Comparison of ENCODE assay signal across 10 mouse cellular contexts in the genomic region with DNA sequence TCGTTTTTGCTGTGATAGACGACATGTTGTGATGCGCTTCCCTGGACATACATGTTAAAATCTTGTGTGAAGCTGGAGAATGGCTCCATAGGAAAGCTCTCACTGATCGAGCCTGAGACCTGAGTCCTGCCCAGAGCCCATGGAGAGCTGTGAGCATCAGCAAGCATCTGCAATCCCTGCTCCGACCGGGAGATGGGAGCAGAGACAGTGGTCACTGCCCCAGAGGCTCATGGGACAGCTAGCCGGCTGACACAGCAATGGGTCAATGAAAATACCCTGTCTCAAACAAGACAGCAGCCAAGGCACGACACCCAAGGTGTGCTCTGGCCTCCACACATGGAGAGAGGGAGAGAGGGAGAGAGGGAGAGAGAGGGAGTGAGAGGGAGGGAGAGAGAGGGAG. TPM values are rescaled to one million over a fixed set of nuclear protein-coding genes. Genes with fewer than 3 reads are reported as not detected.
A peak's percentile ranks its signal among the peaks of the same experiment; 100 is the strongest.
DNase-seq lines count a peak whose midpoint lies in the region; ATAC-seq and TF ChIP-seq lines count a peak whose summit lies in the region.
"Had no signal": no experiment of that assay in that cellular context is flagged by ENCODE, and none has a peak within 500 bp of the region (broad histone marks: within the 10 kb centered on the region; RNA-seq: fewer than 3 reads in every experiment).

No protein-coding gene starts in this region.

- DNase-seq in forebrain, postnatal 0 days: no peak
- DNase-seq in neural tube, embryonic 10.5 days (ENCODE audit: extremely low spot score, low spot score): peak; percentile 38
- DNase-seq in liver, embryonic 11.5 days (ENCODE audit: low spot score): no peak
- DNase-seq in right cerebral cortex, adult 2 months (ENCODE audit: low spot score in 2 of 2): no peak
- no peak for DNase-seq in right cerebral cortex, postnatal 25 days
- no peak for DNase-seq in layer of hippocampus, adult 11-12 months (ENCODE audit: low spot score)

- no peak for ATAC-seq in forebrain, postnatal 0 days
- no peak for ATAC-seq in forebrain, embryonic 13.5 days
- ATAC-seq in neural tube, embryonic 15.5 days (ENCODE audit: low FRiP score): no peak
- ATAC-seq in liver, embryonic 11.5 days (replicated peaks; ENCODE audit: low FRiP score): 0 out of 2 replicates have a peak, but pooled peaks have one; percentile 26

- no peak overlapping the region for H3K4me2 ChIP-seq in forebrain, postnatal 0 days (ENCODE audit: low read depth)
- no peak overlapping the region for H3K4me2 ChIP-seq in forebrain, embryonic 13.5 days
- H3K4me2 ChIP-seq in neural tube, embryonic 15.5 days: no peak overlapping the region
- H3K4me2 ChIP-seq in liver, embryonic 11.5 days: no peak overlapping the region
- H3K4me2 ChIP-seq: limb, embryonic 13.5 days had no signal

- TF ChIP-seq CTCF in forebrain, postnatal 0 days (IDR thresholded peaks at IDR 0.05; ENCODE audit: low read depth): peak; percentile 49

- no peak overlapping the region for H3K27ac ChIP-seq in forebrain, postnatal 0 days (ENCODE audit: low read depth, low read length)
- no peak overlapping the region for H3K27ac ChIP-seq in forebrain, embryonic 13.5 days
- no peak overlapping the region for H3K27ac ChIP-seq in neural tube, embryonic 15.5 days (replicated peaks)
- H3K27ac ChIP-seq in liver, embryonic 11.5 days (ENCODE audit: low read depth, low read length): no peak overlapping the region
- H3K27ac ChIP-seq: limb, embryonic 13.5 days had no signal

- no peaks in the 10 kb centered on the region for H3K9me3 ChIP-seq in forebrain, postnatal 0 days (ENCODE audit: low read length)
- H3K9me3 ChIP-seq in forebrain, embryonic 13.5 days (replicated peaks): no peaks in the 10 kb centered on the region
- no peaks in the 10 kb centered on the region for H3K9me3 ChIP-seq in neural tube, embryonic 15.5 days (replicated peaks)
- H3K9me3 ChIP-seq in liver, embryonic 11.5 days (ENCODE audit: control insufficient read depth, low read length): no peaks in the 10 kb centered on the region
- H3K9me3 ChIP-seq: heart, embryonic 10.5 days; limb, embryonic 13.5 days had no signal

- H3K27me3 ChIP-seq in forebrain, postnatal 0 days (ENCODE audit: insufficient read depth, low read length): no peaks in the 10 kb centered on the region
- no peaks in the 10 kb centered on the region for H3K27me3 ChIP-seq in forebrain, embryonic 13.5 days
- H3K27me3 ChIP-seq in neural tube, embryonic 15.5 days (replicated peaks): no peaks in the 10 kb centered on the region
- H3K27me3 ChIP-seq in liver, embryonic 11.5 days (replicated peaks; ENCODE audit: control insufficient read depth, insufficient read depth, low read length): no peaks in the 10 kb centered on the region
- H3K27me3 ChIP-seq: limb, embryonic 13.5 days had no signal

- H3K4me3 ChIP-seq in forebrain, postnatal 0 days (ENCODE audit: low read depth, low read length): no peak overlapping the region
- H3K4me3 ChIP-seq in forebrain, embryonic 13.5 days: no peak overlapping the region
- no peak overlapping the region for H3K4me3 ChIP-seq in neural tube, embryonic 15.5 days (replicated peaks)
- H3K4me3 ChIP-seq in liver, embryonic 11.5 days (ENCODE audit: low read depth, low read length): no peak overlapping the region
- H3K4me3 ChIP-seq: heart, embryonic 10.5 days; limb, embryonic 13.5 days had no signal

- WGBS in forebrain, postnatal 0 days: 50% methylated on average over 8 of the region's 8 CpGs
- WGBS in forebrain, embryonic 13.5 days: 45% methylated on average over 8 of the region's 8 CpGs
- WGBS in neural tube, embryonic 15.5 days: 51% methylated on average over 8 of the region's 8 CpGs
- WGBS in liver, embryonic 11.5 days: 56% methylated on average over 8 of the region's 8 CpGs

- no peaks in the 10 kb centered on the region for H3K4me1 ChIP-seq in forebrain, postnatal 0 days (ENCODE audit: insufficient read depth)
- peaks cover 23% of the 10 kb centered on the region for H3K4me1 ChIP-seq in forebrain, embryonic 13.5 days
- peaks cover 54% of the 10 kb centered on the region for H3K4me1 ChIP-seq in neural tube, embryonic 15.5 days
- peaks cover 3% of the 10 kb centered on the region for H3K4me1 ChIP-seq in liver, embryonic 11.5 days (replicated peaks; ENCODE audit: control insufficient read depth, insufficient read depth, low read length)

- H3K9ac ChIP-seq in forebrain, postnatal 0 days: no peak overlapping the region
- no peak overlapping the region for H3K9ac ChIP-seq in forebrain, embryonic 13.5 days
- H3K9ac ChIP-seq in neural tube, embryonic 15.5 days (replicated peaks): no peak overlapping the region
- no peak overlapping the region for H3K9ac ChIP-seq in liver, embryonic 11.5 days (ENCODE audit: low read depth, low read length)
- H3K9ac ChIP-seq: limb, embryonic 13.5 days had no signal

- H3K36me3 ChIP-seq in forebrain, postnatal 0 days (ENCODE audit: insufficient read depth): no peaks in the 10 kb centered on the region
- no peaks in the 10 kb centered on the region for H3K36me3 ChIP-seq in forebrain, embryonic 13.5 days (ENCODE audit: poor library complexity, severe bottlenecking)
- no peaks in the 10 kb centered on the region for H3K36me3 ChIP-seq in neural tube, embryonic 15.5 days
- H3K36me3 ChIP-seq in liver, embryonic 11.5 days (ENCODE audit: control insufficient read depth, insufficient read depth, low read length): no peaks in the 10 kb centered on the region
- H3K36me3 ChIP-seq: heart, embryonic 10.5 days; limb, embryonic 13.5 days had no signal

RNA-seq across cellular contexts. Expression of a gene that starts 26.6 kb away (rescaled TPM):
- 78.3 and 93.2 TPM in 2 replicates for total RNA-seq in forebrain, postnatal 0 days (2014; rRNA removed)
- 52.4 and 56.3 TPM in 2 replicates for polyA plus RNA-seq in forebrain, postnatal 0 days (2015; fragmentation: Nextera tagmentation; extraction: Ambion mirVana)
- 34.9 and 38.2 TPM in 2 replicates for polyA plus RNA-seq in forebrain, embryonic 13.5 days (2015; fragmentation: Nextera tagmentation; extraction: Ambion mirVana)
- polyA plus RNA-seq in neural tube, embryonic 15.5 days (2015; fragmentation: Nextera tagmentation; extraction: Ambion mirVana): 47.6 and 54.5 TPM in 2 replicates
- polyA plus RNA-seq in liver, embryonic 11.5 days (2014; fragmentation: Nextera tagmentation; extraction: Ambion mirVana): 39.3 and 40.4 TPM in 2 replicates
